Mouse (Mus musculus) neutrophil, adult 65 days (primary cell): Measurements from ENCODE around the gene Pkdrej. TPM values are rescaled to one million over a fixed set of nuclear protein-coding genes. Genes with fewer than 3 reads are reported as not detected.

Experiments used
- total RNA-seq: library from RNA; stranded (reverse); gene quantifications from 2 replicates; pipeline ENCODE4 v1.2.4, GENCODE M21; 2023

The Pkdrej gene
- total RNA-seq: not detected in 2 replicates

GRCm38 (mm10) chr15:85821203-85822010 lies at the start of gene Pkdrej:
TSS of gene Pkdrej (minus strand) at chr15:85821734.

GRCm38 (mm10) chr15:85859490-85860031 lies 38.0 kb upstream of the Pkdrej start, which contains the start of gene Gtse1:
TSS of gene Gtse1 (plus strand) at chr15:85859745.

GRCm38 (mm10) chr15:85831954-85832590 lies 10.5 kb upstream of the Pkdrej start, which contains the start of gene Ttc38:
TSS of gene Ttc38 (plus strand) at chr15:85832306.

GRCm38 (mm10) chr15:85811535-85812277 lies 9.8 kb downstream of the Pkdrej start, which contains the start of gene Cdpf1:
TSS of gene Cdpf1 (minus strand) at chr15:85811697.

Other genes with a start within 250 kb of the Pkdrej start
- not detected in 2 replicates for gene Wnt7b, start 239.3 kb downstream of the Pkdrej start, total RNA-seq
- gene Ppara, start 86.8 kb downstream of the Pkdrej start, total RNA-seq: not detected in 2 replicates
- gene Cdpf1, start 10.0 kb downstream of the Pkdrej start, total RNA-seq: 3.5 and 5.3 TPM in 2 replicates
- gene Ttc38, start 10.6 kb upstream of the Pkdrej start, total RNA-seq: 5.7 and 6.5 TPM in 2 replicates
- gene Gtse1, start 38.0 kb upstream of the Pkdrej start, total RNA-seq: 11.5 and 13.7 TPM in 2 replicates
- gene Trmu, start 57.6 kb upstream of the Pkdrej start, total RNA-seq: 4.3 and 6.2 TPM in 2 replicates
- gene Celsr1, start 212.0 kb upstream of the Pkdrej start, total RNA-seq: 1.2 and 1.4 TPM in 2 replicates
- gene Gramd4, start 236.0 kb upstream of the Pkdrej start, total RNA-seq: 9.8 and 11.7 TPM in 2 replicates